Mouse (Mus musculus) CH12.LX (cell line): ENCODE measurements at regions not wholly inside any gene's neighbourhood (a gene's known extent, or its start where the extent isn't known, plus 50 kb on each side); places are given as distances from the start of the nearest gene placed in this dataset.

Experiments
- DNase-seq: peaks from one replicate; pipeline ENCODE4 v3.0.0-alpha.2; 2013; ENCODE audit errors: extremely low read depth
- H3K27ac ChIP-seq: 2 replicates; pipeline ENCODE4 v1.5.1; 2012; ENCODE audit warnings: low read depth, mild to moderate bottlenecking, control low read depth, moderate library complexity; ENCODE audit not compliant: insufficient read depth
- H3K27me3 ChIP-seq: replicated peaks from 2 replicates; pipeline ENCODE3; 2012; ENCODE audit warnings: inconsistent platforms
- H3K36me3 ChIP-seq, 2 experiments: replicated peaks in 1 of 2; 2 replicates each; pipeline versions ENCODE3 to v1.6.1; 2012; ENCODE audit warnings: inconsistent platforms in 1 of 2, low read length in 1 of 2, mild to moderate bottlenecking in 1 of 2, mixed read lengths in 1 of 2, moderate library complexity in 1 of 2; ENCODE audit not compliant: control insufficient read depth in 1 of 2, insufficient read depth in 1 of 2
- H3K4me1 ChIP-seq, 2 experiments: 2 replicates each; pipeline ENCODE4 v1.6.1; 2012; ENCODE audit warnings: inconsistent platforms in 1 of 2, moderate library complexity in 1 of 2; ENCODE audit not compliant: insufficient read depth in 2 of 2, control insufficient read depth in 1 of 2
- H3K4me2 ChIP-seq: 2 replicates; pipeline ENCODE4 v1.6.1; 2012; ENCODE audit warnings: low read depth, mild to moderate bottlenecking, control low read depth; ENCODE audit not compliant: poor library complexity, insufficient read depth, severe bottlenecking
- H3K4me3 ChIP-seq, 3 experiments: fragments of 150-350 bp in 1 of 3; sonication (generic) in 1 of 3; replicated peaks in 1 of 3; 2 replicates each; pipeline versions ENCODE3 to v1.5.1; 2011 to 2012; ENCODE audit warnings: low read depth in 2 of 3, low read length in 2 of 3, mild to moderate bottlenecking in 2 of 3, moderate library complexity in 2 of 3, control low read depth in 1 of 3, improper control_type of control experiment in 1 of 3, inconsistent platforms in 1 of 3, mixed read lengths in 1 of 3; ENCODE audit not compliant: poor library complexity in 1 of 3
- H3K79me2 ChIP-seq: replicated peaks from 2 replicates; pipeline ENCODE4 v1.6.1; 2012; ENCODE audit warnings: mild to moderate bottlenecking, moderate library complexity; ENCODE audit not compliant: control insufficient read depth, poor library complexity, insufficient read depth, severe bottlenecking; ENCODE audit errors: extremely low read depth
- H3K9ac ChIP-seq: 2 replicates; pipeline ENCODE4 v1.6.1; 2012; ENCODE audit warnings: low read depth, mild to moderate bottlenecking, control low read depth, moderate library complexity; ENCODE audit not compliant: insufficient read depth
- H3K9me3 ChIP-seq: replicated peaks from 2 replicates; pipeline ENCODE3; 2012; ENCODE audit warnings: low read length, inconsistent platforms, mixed read lengths
- BHLHE40 ChIP-seq: IDR thresholded peaks from 2 replicates; pipeline ENCODE4 v1.6.1; 2011; ENCODE audit warnings: mild to moderate bottlenecking, low read depth, low read length, improper control_type of control experiment
- CHD1 ChIP-seq: IDR thresholded peaks from 2 replicates; pipeline ENCODE4 v1.6.1; 2012; ENCODE audit warnings: low read depth, low read length, improper control_type of control experiment, inconsistent platforms
- E2F4 ChIP-seq: IDR thresholded peaks from 2 replicates; pipeline ENCODE4 v1.6.1; 2011; ENCODE audit warnings: low read depth, low read length, improper control_type of control experiment; ENCODE audit not compliant: insufficient replicate concordance
- ETS1 ChIP-seq: conservative IDR thresholded peaks from 2 replicates; pipeline ENCODE4 v1.6.1; 2012; ENCODE audit warnings: low read depth, mild to moderate bottlenecking, inconsistent platforms, low read length, improper control_type of control experiment, moderate library complexity
- KAT2A ChIP-seq: IDR thresholded peaks from 2 replicates; pipeline ENCODE4 v1.6.1; 2012; ENCODE audit warnings: low read length, improper control_type of control experiment, inconsistent platforms; ENCODE audit not compliant: insufficient replicate concordance
- MAX ChIP-seq: IDR thresholded peaks from 2 replicates; pipeline ENCODE4 v1.6.1; 2011; ENCODE audit warnings: low read length, improper control_type of control experiment
- MAZ ChIP-seq: IDR thresholded peaks from 2 replicates; pipeline ENCODE4 v1.6.1; 2012; ENCODE audit warnings: low read depth, mild to moderate bottlenecking, inconsistent platforms, low read length, improper control_type of control experiment, moderate library complexity
- MEF2A ChIP-seq: IDR thresholded peaks from 2 replicates; pipeline ENCODE4 v1.6.1; 2014; ENCODE audit warnings: low read depth, mild to moderate bottlenecking, inconsistent platforms, low read length, improper control_type of control experiment, borderline replicate concordance
- MYC ChIP-seq: IDR thresholded peaks from 2 replicates; pipeline ENCODE4 v1.6.1; 2011; ENCODE audit warnings: low read depth, mild to moderate bottlenecking, improper control_type of control experiment, low read length
- NELFE ChIP-seq: IDR thresholded peaks from 2 replicates; pipeline ENCODE4 v1.6.1; 2011; ENCODE audit warnings: low read depth, low read length, improper control_type of control experiment
- NRF1 ChIP-seq: IDR thresholded peaks from 2 replicates; pipeline ENCODE4 v1.6.1; 2014; ENCODE audit warnings: low read depth, mild to moderate bottlenecking, inconsistent platforms, low read length, improper control_type of control experiment, moderate library complexity
- PAX5 ChIP-seq: IDR thresholded peaks from 2 replicates; pipeline ENCODE4 v1.6.1; 2012; ENCODE audit warnings: low read length, inconsistent platforms, mixed read lengths
- SIN3A ChIP-seq: IDR thresholded peaks from 2 replicates; pipeline ENCODE4 v1.6.1; 2012; ENCODE audit warnings: low read length, improper control_type of control experiment, inconsistent platforms
- TBP ChIP-seq: conservative IDR thresholded peaks from 2 replicates; pipeline ENCODE4 v1.6.1; 2011; ENCODE audit warnings: low read depth, low read length, improper control_type of control experiment
- TCF12 ChIP-seq: IDR thresholded peaks from 2 replicates; pipeline ENCODE4 v1.6.1; 2014; ENCODE audit warnings: low read depth, mild to moderate bottlenecking, inconsistent platforms, low read length, improper control_type of control experiment
- UBTF ChIP-seq: IDR thresholded peaks from 2 replicates; pipeline ENCODE4 v1.6.1; 2012; ENCODE audit warnings: low read depth, mild to moderate bottlenecking, inconsistent platforms, low read length, improper control_type of control experiment, moderate library complexity
- USF1 ChIP-seq: IDR thresholded peaks from 2 replicates; pipeline ENCODE4 v1.6.1; 2014; ENCODE audit warnings: low read depth, mild to moderate bottlenecking, inconsistent platforms, low read length, improper control_type of control experiment
- ZKSCAN1 ChIP-seq: IDR thresholded peaks from 2 replicates; pipeline ENCODE4 v1.6.1; 2012; ENCODE audit warnings: low read depth, inconsistent platforms, low read length, improper control_type of control experiment, borderline replicate concordance
- ZNF384 ChIP-seq: IDR thresholded peaks from 2 replicates; pipeline ENCODE4 v1.6.1; 2012; ENCODE audit warnings: low read depth, low read length, improper control_type of control experiment, inconsistent platforms
- dilution Hi-C: fragments of 300-500 bp; cut with MboI; formaldehyde crosslinking; loops from 2 replicates; pipeline ENCODE4 v1.14.3; 2020; ENCODE audit warnings: low sequenced_read_pairs; ENCODE audit not compliant: extremely low pct_unique_long_range_greater_than_20kb, extremely low pct_ligation_motif_present
- in situ Hi-C: fragments of 300-500 bp; cut with MboI; formaldehyde crosslinking; loops from 3 replicates; pipeline ENCODE4 v1.14.3; 2019; ENCODE audit warnings: low sequenced_read_pairs, low pct_ligation_motif_present, low pct_unique_long_range_greater_than_20kb, mixed read lengths

- H3K4me3 ChIP-seq, result no peak overlapping the region
- no peak overlapping the region for H3K27ac ChIP-seq
- H3K9me3 ChIP-seq, result peaks cover 18% of the 10 kb centered on the region
- no peak overlapping the region for H3K4me2 ChIP-seq
- dilution Hi-C loops, result no loop called here
- H3K4me1 ChIP-seq, result no peaks in the 10 kb centered on the region
- no peak overlapping the region for H3K9ac ChIP-seq
- no peak for DNase-seq
- H3K79me2 ChIP-seq, result no peaks in the 10 kb centered on the region
- TF ChIP-seq MAZ (no peak), MYC (no peak), MAX (no peak)
- in situ Hi-C loops, result no loop called here
- no peaks in the 10 kb centered on the region for H3K27me3 ChIP-seq
- H3K36me3 ChIP-seq, result no peaks in the 10 kb centered on the region
Measured at GRCm38 (mm10) chr4:66586166-66586565, 181.8 kb upstream of the Astn2 start.

- no peaks in the 10 kb centered on the region for H3K4me1 ChIP-seq
- H3K9ac ChIP-seq, result no peak overlapping the region
- no peaks in the 10 kb centered on the region for H3K36me3 ChIP-seq
- H3K27ac ChIP-seq, result no peak overlapping the region
- TF ChIP-seq MAZ (no peak), MAX (no peak), BHLHE40 (no peak), NRF1 (no peak), UBTF (no peak), NELFE (no peak), ETS1 (no peak), USF1 (no peak), ZKSCAN1 (no peak), E2F4 (no peak), KAT2A (no peak), TBP (no peak), PAX5 (no peak), MEF2A (no peak), ZNF384 (no peak), SIN3A (no peak), TCF12 (no peak), CHD1 (no peak)
- TF ChIP-seq, all 38 proteins: peak for 0
- H3K79me2 ChIP-seq, result no peaks in the 10 kb centered on the region
- peaks cover 22% of the 10 kb centered on the region for H3K9me3 ChIP-seq
- in situ Hi-C loops, result no loop called here
- no peak overlapping the region for H3K4me2 ChIP-seq
- no peak overlapping the region for H3K4me3 ChIP-seq
- dilution Hi-C loops, result no loop called here
- H3K27me3 ChIP-seq, result no peaks in the 10 kb centered on the region
- DNase-seq, result no peak
Measured at GRCm38 (mm10) chr4:66556936-66557335, 152.5 kb upstream of the Astn2 start.
